Mouse (Mus musculus) ES-Bruce4 (cell line): ENCODE measurements at regions not wholly inside any gene's neighbourhood (a gene's known extent, or its start where the extent isn't known, plus 50 kb on each side); places are given as distances from the start of the nearest gene placed in this dataset.

Source experiments
- H3K27ac ChIP-seq: 2 replicates; pipeline ENCODE4 v1.5.1; 2012; ENCODE audit warnings: low read length, inconsistent platforms; ENCODE audit not compliant: insufficient read depth
- H3K27me3 ChIP-seq: 2 replicates; pipeline ENCODE4 v1.6.1; 2012; ENCODE audit warnings: mild to moderate bottlenecking, low read length, inconsistent platforms; ENCODE audit not compliant: control insufficient read depth, poor library complexity, insufficient read depth, severe bottlenecking
- H3K36me3 ChIP-seq: 2 replicates; pipeline ENCODE4 v1.6.1; 2012; ENCODE audit warnings: inconsistent platforms, mild to moderate bottlenecking, low read length, moderate library complexity; ENCODE audit not compliant: control insufficient read depth, poor library complexity, insufficient read depth, severe bottlenecking
- H3K4me1 ChIP-seq: one replicate; pipeline ENCODE4 v1.8.1; 2011; ENCODE audit warnings: low read length; ENCODE audit not compliant: control insufficient read depth, insufficient read depth
- H3K4me3 ChIP-seq: 2 replicates; pipeline ENCODE4 v1.5.1; 2011; ENCODE audit warnings: low read depth, mild to moderate bottlenecking, low read length
- H3K9ac ChIP-seq: 2 replicates; pipeline ENCODE4 v1.6.1; 2012; ENCODE audit warnings: low read depth, mild to moderate bottlenecking, inconsistent platforms; ENCODE audit not compliant: poor library complexity, severe bottlenecking
- H3K9me3 ChIP-seq: replicated peaks from 2 replicates; pipeline ENCODE4 v1.6.1; 2012; ENCODE audit warnings: mild to moderate bottlenecking, low read length, inconsistent platforms; ENCODE audit not compliant: control insufficient read depth, poor library complexity, insufficient read depth, severe bottlenecking
- CTCF ChIP-seq: IDR thresholded peaks from one replicate; pipeline ENCODE4 v1.8.1; 2011; ENCODE audit warnings: low read depth, low read length
- EP300 ChIP-seq: IDR thresholded peaks from 2 replicates; pipeline ENCODE4 v1.6.1; 2011; ENCODE audit warnings: low read depth, low read length; ENCODE audit not compliant: insufficient read depth
- POLR2A ChIP-seq: IDR thresholded peaks from one replicate; pipeline ENCODE4 v1.8.1; 2011; ENCODE audit warnings: low read length; ENCODE audit not compliant: insufficient read depth

DNA sequence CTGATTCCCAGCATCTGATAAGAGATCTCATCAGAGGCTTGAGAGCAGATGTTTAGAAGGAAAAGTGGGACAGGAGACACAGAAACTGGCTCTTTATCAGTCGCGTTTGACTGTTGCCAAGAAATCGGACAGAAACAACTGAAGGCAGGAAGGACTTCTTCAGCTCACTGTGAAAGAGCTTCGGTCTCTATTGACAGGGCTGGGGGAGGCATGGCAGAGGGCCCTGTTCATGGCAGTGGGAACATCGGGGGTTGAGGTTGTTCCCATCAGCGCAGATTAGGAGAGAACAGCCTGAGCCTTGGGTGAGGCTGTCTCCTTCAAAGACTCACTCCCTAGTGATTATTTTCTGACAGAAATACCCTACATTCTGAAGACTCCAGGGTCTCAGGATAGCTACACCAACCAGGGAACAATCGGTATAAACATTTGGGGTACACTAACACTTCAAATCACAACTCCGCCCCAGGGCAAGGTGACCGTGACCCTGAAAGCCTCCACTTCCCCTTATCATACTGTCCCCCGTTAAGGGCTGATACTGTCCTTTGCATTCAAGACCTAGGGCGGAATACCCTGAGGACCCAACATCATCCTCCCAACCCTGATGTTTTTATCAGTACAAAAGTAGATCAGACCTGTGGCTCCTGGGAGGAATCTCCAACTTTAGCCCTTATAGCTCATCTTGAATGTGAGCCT lies 144.8 kb upstream of the Eci2 start:
- no peak overlapping the region for H3K9ac ChIP-seq
- H3K9me3 ChIP-seq = no peaks in the 10 kb centered on the region
- no peak overlapping the region for H3K4me3 ChIP-seq
- TF ChIP-seq POLR2A = no peak
- no peak for TF ChIP-seq CTCF
- no peak for TF ChIP-seq EP300
- H3K36me3 ChIP-seq = no peaks in the 10 kb centered on the region
- no peak overlapping the region for H3K27ac ChIP-seq
- no peaks in the 10 kb centered on the region; the same call in 1 of the 2 replicates for H3K27me3 ChIP-seq
- H3K4me1 ChIP-seq = no peaks in the 10 kb centered on the region

DNA sequence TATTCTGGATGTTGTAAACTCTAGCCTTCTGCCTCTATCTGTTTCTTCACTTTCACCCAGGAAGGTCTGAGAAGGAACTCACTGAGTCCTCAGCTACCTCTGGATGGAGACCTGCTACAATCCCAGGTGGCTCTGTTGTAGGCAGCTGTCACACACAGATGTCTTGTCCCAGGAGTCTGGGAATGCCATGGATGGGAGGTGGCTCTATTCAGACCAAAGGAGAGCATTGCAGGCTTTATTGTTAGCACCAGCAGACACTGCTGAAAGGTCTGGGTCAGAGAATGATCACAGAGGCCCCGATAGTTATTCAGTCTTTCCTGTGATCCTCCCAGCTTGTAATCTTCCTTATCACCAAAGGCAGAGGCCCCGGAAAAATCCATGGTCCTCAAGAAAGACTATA lies 146.6 kb upstream of the Eci2 start:
- Histone ChIP-seq H3K4me1 (no peaks in the 10 kb centered on the region), H3K36me3 (no peaks in the 10 kb centered on the region)
- TF ChIP-seq EP300 (no peak), CTCF (no peak)

GRCm38 (mm10) chr13:35175587-35175986 lies 148.7 kb upstream of the Eci2 start:
- H3K36me3 ChIP-seq = no peaks in the 10 kb centered on the region
- H3K9me3 ChIP-seq = no peaks in the 10 kb centered on the region
- H3K4me1 ChIP-seq = no peaks in the 10 kb centered on the region
- TF ChIP-seq POLR2A (no peak), EP300 (no peak), CTCF (no peak)
- H3K9ac ChIP-seq = no peak overlapping the region
- no peak overlapping the region for H3K27ac ChIP-seq
- H3K4me3 ChIP-seq = no peak overlapping the region
- no peaks in the 10 kb centered on the region; the same call in 1 of the 2 replicates for H3K27me3 ChIP-seq

More for the DNA sequence above, 146.6 kb upstream of the Eci2 start:
- H3K9ac ChIP-seq = no peak overlapping the region
- no peak overlapping the region for H3K4me3 ChIP-seq
- H3K9me3 ChIP-seq = no peaks in the 10 kb centered on the region
- H3K27ac ChIP-seq = no peak overlapping the region
- H3K27me3 ChIP-seq = no peaks in the 10 kb centered on the region; the same call in 1 of the 2 replicates

GRCm38 (mm10) chr13:35177305-35177704 lies 150.4 kb upstream of the Eci2 start:
- Histone ChIP-seq H3K4me1 (no peaks in the 10 kb centered on the region), H3K36me3 (no peaks in the 10 kb centered on the region), H3K4me3 (no peak overlapping the region), H3K27me3 (no peaks in the 10 kb centered on the region), H3K27ac (no peak overlapping the region), H3K9me3 (no peaks in the 10 kb centered on the region), H3K9ac (no peak overlapping the region)
- TF ChIP-seq CTCF (no peak), POLR2A (no peak), EP300 (no peak)

DNA sequence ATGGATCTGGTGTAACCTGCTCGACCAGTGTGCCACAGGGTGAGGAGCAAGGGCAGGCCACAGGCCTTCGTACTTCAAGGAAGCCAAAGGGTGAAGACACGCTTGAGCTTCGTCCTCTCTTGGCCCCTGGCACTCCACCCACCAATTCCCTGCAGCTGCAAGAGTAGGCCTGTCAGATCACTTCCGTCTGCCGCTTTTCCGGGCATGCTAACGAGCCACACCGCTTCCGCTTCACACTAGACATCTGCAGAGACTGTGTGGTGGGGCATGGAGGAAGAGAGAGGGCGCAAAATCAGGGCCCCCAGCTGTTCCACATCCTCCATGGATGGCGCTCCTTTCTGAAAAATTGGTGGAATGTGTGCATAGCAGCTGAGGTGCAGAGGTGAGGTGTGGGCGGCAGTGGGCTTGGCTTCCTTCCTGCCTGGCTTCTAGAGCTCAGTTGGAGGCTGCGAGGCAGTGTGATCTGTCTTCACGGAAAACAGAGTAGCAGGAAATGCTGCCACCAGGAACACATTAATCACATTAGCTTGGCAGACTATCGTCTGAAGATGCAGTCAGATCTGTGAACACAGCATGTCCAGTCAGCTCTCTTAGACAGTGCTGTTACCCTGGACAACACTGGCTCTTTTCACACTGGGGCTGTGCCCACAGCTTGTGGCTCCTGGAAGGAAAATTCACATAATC lies 162.3 kb upstream of the Eci2 start:
- Histone ChIP-seq H3K27ac (no peak overlapping the region), H3K4me1 (no peaks in the 10 kb centered on the region)

DNA sequence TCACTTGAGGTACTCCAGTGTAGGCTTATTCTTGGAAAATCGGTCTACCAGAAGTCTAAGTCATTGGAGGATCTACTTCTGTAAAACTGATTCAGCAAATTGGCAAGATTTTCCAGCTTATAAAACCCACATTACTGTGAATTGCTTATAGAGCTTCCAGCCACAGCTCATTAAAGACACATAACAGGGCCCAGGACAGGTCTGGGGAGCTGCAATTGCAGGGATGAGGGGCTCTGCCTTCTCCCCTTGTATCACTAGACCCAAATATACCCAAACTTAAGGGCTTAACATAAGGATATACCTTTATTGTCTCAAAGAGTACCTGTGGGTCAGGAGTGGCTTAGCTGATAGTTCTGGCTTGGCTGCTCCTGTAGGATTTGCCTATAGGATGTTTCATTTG lies 175.2 kb upstream of the Eci2 start:
- no peak overlapping the region for H3K9ac ChIP-seq
- H3K27me3 ChIP-seq = no peaks in the 10 kb centered on the region; the same call in 1 of the 2 replicates
- no peaks in the 10 kb centered on the region for H3K4me1 ChIP-seq
- no peaks in the 10 kb centered on the region for H3K9me3 ChIP-seq
- no peak overlapping the region for H3K27ac ChIP-seq
- no peak overlapping the region for H3K4me3 ChIP-seq
- TF ChIP-seq EP300 = no peak
- TF ChIP-seq CTCF = no peak
- no peak for TF ChIP-seq POLR2A
- H3K36me3 ChIP-seq = no peaks in the 10 kb centered on the region

More for the DNA sequence above, 162.3 kb upstream of the Eci2 start:
- no peaks in the 10 kb centered on the region for H3K9me3 ChIP-seq
- no peak overlapping the region for H3K4me3 ChIP-seq
- H3K9ac ChIP-seq = no peak overlapping the region
- H3K36me3 ChIP-seq = no peaks in the 10 kb centered on the region
- TF ChIP-seq EP300 (no peak), POLR2A (no peak), CTCF (no peak)
- H3K27me3 ChIP-seq = no peaks in the 10 kb centered on the region; the same call in 1 of the 2 replicates
